8 mouse cellular contexts compared by ENCODE assay signal in the genomic region with DNA sequence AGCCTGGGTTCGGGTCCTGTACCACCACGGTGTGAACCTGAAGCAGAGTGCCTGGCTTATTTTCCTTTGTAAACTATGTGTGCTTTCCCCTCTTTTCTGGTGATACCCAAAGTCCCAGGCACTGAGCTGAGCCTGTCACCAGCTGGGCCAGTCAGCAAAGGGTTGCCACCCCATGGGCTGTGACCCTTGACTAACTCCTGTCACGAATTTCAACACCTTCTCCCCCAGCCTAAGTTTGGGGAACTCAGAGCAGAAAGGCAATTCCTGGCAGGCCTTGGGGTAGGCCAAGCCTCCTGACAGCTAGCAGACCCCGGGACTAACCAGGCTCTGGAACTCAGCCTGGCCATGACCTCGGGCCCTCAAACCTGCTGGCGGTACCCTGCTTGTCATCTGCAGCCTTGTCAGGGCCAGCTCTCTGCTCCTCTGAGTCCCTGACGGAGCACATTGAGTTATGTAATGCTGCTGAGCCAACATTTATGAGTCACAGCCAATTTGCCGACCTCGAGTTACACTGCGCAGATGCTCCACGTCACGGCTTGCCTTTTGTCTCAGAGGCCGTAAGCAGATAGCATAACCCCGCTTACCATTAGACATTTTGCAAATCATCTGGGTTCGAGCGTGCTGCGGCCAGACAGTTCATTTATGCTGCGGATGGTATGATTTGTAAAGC.
DNase-seq lines count a peak whose midpoint lies in the region; TF ChIP-seq lines count a peak whose summit lies in the region.

No protein-coding gene starts in this region.

- intact Hi-C loops in gastrocnemius, postnatal 14 days (cut with DNase I; ENCODE audit: low total_unique reads), result no loop called here

- H3K27me3 ChIP-seq in cerebellum, adult 2 months (ENCODE audit: control insufficient read depth, insufficient read depth, low read length), result no peaks in the 10 kb centered on the region
- no peaks in the 10 kb centered on the region for H3K27me3 ChIP-seq in thymus, adult 2 months (ENCODE audit: control insufficient read depth, insufficient read depth, low read length)

- no peaks in the 10 kb centered on the region for H3K36me3 ChIP-seq in thymus, adult 2 months (ENCODE audit: control insufficient read depth, insufficient read depth, low read length)

- no peak overlapping the region for H3K27ac ChIP-seq in cerebellum, adult 2 months (ENCODE audit: insufficient read depth, low read length)
- H3K27ac ChIP-seq in thymus, adult 2 months (ENCODE audit: control insufficient read depth, insufficient read depth, low read length), result no peak overlapping the region

- TF ChIP-seq CTCF in cerebellum, adult 2 months (IDR thresholded peaks at IDR 0.05; ENCODE audit: borderline replicate concordance, insufficient read depth, low read depth, low read length), result no peak
- TF ChIP-seq CTCF in thymus, adult 2 months (IDR thresholded peaks at IDR 0.05; ENCODE audit: borderline replicate concordance, control insufficient read depth, extremely low read depth, insufficient read depth, low read length, poor library complexity), result no peak

- TF ChIP-seq POLR2A in cerebellum, adult 2 months (IDR thresholded peaks at IDR 0.05; ENCODE audit: borderline replicate concordance, insufficient read depth, low read length), result no peak
- no peak for TF ChIP-seq POLR2A in thymus, adult 2 months (IDR thresholded peaks at IDR 0.05; ENCODE audit: control insufficient read depth, extremely low read depth, insufficient read depth, low read length, poor library complexity)

- peak; percentile 61 for DNase-seq in ovary, adult 18-20 months (ENCODE audit: low spot score)
- no peak for DNase-seq in ovary, postnatal 10 days (ENCODE audit: low spot score)
- peak; percentile 57 to 76 for DNase-seq in cerebellum, adult 2 months
- DNase-seq in gastrocnemius, postnatal 14 days, result peak; percentile 61
- peak; percentile 64 to 90 for DNase-seq in layer of hippocampus, adult 18-20 months (ENCODE audit: low spot score in 2 of 2)
- peak; percentile 50 for DNase-seq in lung, postnatal 25 days (ENCODE audit: low spot score)
- DNase-seq in spleen, adult 18-20 months, result no peak
- no peak for DNase-seq in thymus, adult 2 months

- 50% methylated on average over 18 of the region's 18 CpGs for WGBS in cerebellum, adult 2 months
- WGBS in thymus, adult 2 months, result 88% methylated on average over 18 of the region's 18 CpGs

- H3K4me3 ChIP-seq in cerebellum, adult 2 months (replicated peaks; ENCODE audit: insufficient read depth, low read depth, low read length), result no peak overlapping the region
- H3K4me3 ChIP-seq in thymus, adult 2 months (ENCODE audit: control insufficient read depth, insufficient read depth, low read length), result no peak overlapping the region

- peaks cover 8% of the 10 kb centered on the region; the same call in 1 of the 2 replicates for H3K4me1 ChIP-seq in cerebellum, adult 2 months (ENCODE audit: control insufficient read depth, insufficient read depth, low read length)
- H3K4me1 ChIP-seq in thymus, adult 2 months (replicated peaks; ENCODE audit: control insufficient read depth, insufficient read depth, low read length), result no peaks in the 10 kb centered on the region

Comparison
In these comparisons a context has a peak if more than half of its experiments do, and no peak if none do; other contexts are left out.
1. DNase-seq: peak in ovary, adult 18-20 months (single experiment), cerebellum, adult 2 months (2 of 2), gastrocnemius, postnatal 14 days (single experiment), layer of hippocampus, adult 18-20 months (2 of 2) and lung, postnatal 25 days (single experiment); none in ovary, postnatal 10 days (single experiment), spleen, adult 18-20 months (0 of 2) and thymus, adult 2 months (single experiment).